Mouse (Mus musculus): ENCODE measurements around the gene Sqstm1.

The Sqstm1 gene

DNA sequence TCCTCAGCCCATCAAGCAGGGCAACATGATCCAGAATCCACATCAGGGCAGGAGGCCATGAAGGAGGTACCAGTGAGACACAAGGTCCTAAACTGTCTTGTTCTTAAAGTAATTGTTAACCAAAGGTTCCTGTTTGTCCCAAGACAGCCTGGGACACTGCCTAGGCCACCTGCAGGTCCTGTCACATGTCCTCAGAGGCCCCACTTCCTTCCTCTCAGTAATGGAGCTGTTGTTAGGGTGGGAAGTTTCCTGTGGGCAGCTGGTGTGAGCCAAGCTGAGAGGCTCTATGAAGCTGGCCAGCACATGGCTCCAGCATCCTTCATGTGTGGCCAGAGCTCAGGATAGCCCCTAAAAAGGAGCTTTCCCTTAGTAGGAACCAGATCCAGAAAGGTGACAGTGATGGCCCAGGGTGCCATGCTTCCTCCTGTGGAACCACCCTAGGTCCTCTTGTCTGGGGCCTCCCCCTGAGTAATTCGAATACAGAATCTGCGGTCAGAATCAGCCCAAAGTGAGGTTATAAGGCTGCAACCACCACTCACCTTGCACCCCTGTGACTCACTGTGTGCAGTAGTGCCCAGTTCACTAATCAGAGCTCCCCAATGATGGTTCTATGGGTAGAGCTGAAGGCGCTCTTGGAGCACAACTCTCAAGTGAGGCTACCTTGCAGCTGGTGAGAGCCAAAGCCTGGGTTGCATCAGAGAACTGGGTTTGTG lies 48.1 kb downstream of the Sqstm1 start:
- no peak for DNase-seq

GRCm38 (mm10) chr11:50161578-50162304 lies 48.9 kb downstream of the Sqstm1 start:
- no peak for DNase-seq

DNA sequence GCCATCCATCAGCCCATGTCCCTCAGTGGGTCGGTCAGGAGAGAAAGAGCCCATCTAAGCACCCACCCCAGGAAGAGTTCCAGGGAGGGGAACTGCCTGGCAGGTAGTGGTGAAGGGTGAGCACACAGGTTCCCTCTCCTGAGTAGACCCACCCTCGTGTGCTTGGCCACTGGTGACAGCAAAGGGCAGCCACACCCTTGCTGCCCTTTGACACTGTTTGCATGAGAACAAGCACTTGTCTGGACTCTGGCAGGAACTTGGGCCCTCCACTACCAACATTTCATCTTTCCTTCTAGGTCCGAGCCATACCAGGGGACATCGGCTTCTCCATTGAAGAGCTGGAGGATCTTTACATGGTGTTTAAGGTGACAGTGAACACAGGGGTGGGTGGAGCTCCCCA lies 51.3 kb downstream of the Sqstm1 start:
- DNase-seq = no peak

- no peak for DNase-seq
Measured at GRCm38 (mm10) chr11:50158346-50158745, 52.3 kb downstream of the Sqstm1 start.

GRCm38 (mm10) chr11:50156725-50157258 lies 53.8 kb downstream of the Sqstm1 start:
- no peak for DNase-seq

GRCm38 (mm10) chr11:50155785-50156184 lies 54.8 kb downstream of the Sqstm1 start:
- DNase-seq = no peak

DNA sequence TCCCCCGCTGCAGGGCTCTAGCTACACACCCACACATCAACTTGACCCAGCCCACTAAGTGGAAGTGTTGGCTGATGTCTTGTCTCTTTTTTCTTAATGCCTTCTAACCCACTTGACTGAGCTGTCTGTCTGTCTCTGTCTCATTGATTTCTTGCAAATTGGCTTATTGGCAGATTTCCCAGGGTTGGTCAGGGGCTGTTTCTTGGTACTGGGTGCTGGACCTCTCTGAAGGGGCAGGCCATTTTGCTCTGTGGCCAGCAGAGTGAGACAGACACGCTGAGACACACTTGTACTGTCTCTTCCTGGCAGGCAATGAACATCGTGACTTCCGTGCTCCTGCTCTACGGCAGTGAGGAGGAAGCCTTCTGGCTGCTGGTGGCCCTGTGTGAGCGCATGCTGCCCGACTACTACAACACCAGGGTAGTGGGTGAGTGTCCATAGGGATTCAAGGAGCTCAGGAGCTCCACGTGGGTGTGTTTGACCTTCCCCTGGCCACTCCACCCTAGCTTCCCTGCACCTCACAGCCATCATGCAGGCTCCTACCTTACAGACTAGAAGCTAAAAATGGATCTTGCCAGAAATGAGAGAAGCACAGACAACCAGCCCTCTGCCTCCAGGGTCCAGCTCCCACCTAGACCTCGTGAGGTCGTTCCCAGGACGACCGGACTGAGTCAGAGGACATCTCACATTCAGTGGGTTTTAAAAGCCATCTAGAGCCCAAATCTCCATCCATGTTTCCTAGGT lies 55.7 kb downstream of the Sqstm1 start:
- peak; percentile 62 for DNase-seq

GRCm38 (mm10) chr11:50154166-50154565 lies 56.5 kb downstream of the Sqstm1 start:
- DNase-seq = no peak

DNA sequence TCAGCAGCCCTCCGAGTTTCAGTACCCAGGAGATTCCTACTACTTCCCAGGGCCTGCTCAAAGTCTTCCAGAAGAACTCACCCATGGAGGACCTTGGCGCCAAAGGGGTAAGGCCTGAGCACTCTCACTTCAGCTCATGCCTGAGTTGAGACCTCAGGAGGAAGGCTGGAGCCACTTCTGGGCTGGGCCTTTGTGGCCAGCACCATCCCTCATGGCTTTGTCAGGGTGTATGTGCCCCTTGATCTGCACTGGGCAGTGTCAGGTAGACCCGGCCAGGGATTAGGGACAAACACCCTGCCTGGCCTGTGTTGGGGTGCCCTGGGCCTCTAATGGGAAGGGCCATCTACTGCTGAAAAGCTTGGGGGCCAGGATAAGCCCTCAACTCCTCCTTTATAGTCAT lies 59.3 kb downstream of the Sqstm1 start:
- no peak for DNase-seq

DNA sequence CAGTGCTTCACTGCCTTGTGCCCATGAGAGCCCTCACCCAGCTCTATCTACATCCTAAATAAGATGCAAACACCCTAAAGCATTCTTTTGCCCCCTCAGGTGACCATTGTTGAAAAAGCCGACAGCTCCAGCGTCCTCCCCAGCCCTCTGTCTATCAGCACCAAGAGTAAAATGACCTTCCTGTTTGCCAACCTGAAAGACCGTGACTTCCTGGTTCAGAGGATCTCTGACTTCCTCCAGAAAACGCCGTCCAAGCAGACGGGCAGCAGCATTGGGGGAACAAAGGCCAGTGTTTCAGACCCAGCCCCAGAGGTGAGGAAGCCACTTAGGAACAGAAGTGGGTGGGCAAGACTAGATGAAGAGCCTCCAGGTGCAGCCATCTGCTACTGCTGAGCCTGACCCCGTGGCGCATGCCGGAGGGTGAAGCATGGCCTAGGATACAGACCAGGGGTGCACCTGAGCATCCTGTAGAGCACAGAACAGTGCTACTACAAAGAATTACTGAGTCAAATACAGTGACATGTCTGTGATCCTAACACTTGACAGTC lies 61.0 kb downstream of the Sqstm1 start:
- no peak for DNase-seq

Measured in layer of hippocampus, adult 9-11 months (tissue).